Mouse (Mus musculus): ENCODE measurements around the gene Spcs3. TPM values are rescaled to one million over a fixed set of nuclear protein-coding genes. Genes with fewer than 3 reads are reported as not detected.
"Not testable (repeated sequence)": the region's sequence is repeated elsewhere in the genome, so short reads cannot be mapped to it uniquely, and the experiment has no call there.

Spcs3 gene
- polyA plus RNA-seq, 1 experiment from 2014 or later, result 87.7 TPM

DNA sequence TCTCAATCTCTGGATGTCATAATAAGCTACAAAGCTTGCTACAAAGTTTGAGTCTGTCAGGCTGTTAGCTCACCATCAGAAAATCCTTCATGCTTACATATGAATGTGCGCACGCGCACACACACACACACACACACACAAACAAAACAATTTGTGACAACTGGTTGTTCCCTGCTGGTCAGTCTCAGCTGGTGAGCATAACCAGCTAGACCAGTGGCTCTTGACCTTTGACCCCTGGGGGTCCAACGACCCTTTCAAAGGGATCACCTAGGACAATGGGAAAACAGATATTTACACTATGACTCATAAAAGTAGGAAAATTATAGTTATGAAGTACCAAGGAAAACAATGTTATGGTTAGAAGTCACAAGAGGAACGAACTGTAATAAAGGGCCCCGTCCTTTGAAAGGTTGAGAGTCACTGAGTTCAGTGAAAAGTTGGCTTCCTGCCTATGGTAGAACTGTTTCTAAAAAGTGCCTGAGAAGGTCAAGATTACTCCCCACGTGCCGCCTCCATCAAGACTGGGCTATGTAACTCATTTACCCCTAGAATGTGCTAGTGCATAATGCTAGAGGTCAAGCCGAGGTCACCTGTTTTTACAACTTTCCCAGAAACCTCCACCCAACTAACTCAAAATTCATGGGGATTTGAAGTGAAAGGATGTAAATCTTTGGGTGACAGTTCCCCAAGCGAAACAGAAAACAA, 10.9 kb downstream of the Spcs3 start:
- no peak for ATAC-seq (ENCODE audit: insufficient number of reproducible peaks, low FRiP score, low TSS enrichment, low read depth)
- no peak overlapping the region for H3K27ac ChIP-seq (replicated peaks; ENCODE audit: low read depth, low read length)
- DNase-seq (ENCODE audit: low spot score), result no peak
- no peaks in the 10 kb centered on the region for H3K9me3 ChIP-seq (ENCODE audit: control insufficient read depth, low read length)
- no peak overlapping the region for H3K4me2 ChIP-seq (ENCODE audit: low read depth, severe bottlenecking)
- H3K27me3 ChIP-seq (ENCODE audit: control insufficient read depth, insufficient read depth, low read length), result no peaks in the 10 kb centered on the region
- WGBS, result 74% methylated on average over 10 of the region's 10 CpGs
- H3K36me3 ChIP-seq (ENCODE audit: control insufficient read depth, insufficient read depth, low read length), result no peaks in the 10 kb centered on the region; the same call in 1 of the 2 replicates
- no peak overlapping the region for H3K4me3 ChIP-seq (ENCODE audit: low read depth, low read length)
- H3K9ac ChIP-seq (ENCODE audit: low read length), result no peak overlapping the region
- H3K4me1 ChIP-seq (ENCODE audit: control insufficient read depth, insufficient read depth, low read length), result no peaks in the 10 kb centered on the region

DNA sequence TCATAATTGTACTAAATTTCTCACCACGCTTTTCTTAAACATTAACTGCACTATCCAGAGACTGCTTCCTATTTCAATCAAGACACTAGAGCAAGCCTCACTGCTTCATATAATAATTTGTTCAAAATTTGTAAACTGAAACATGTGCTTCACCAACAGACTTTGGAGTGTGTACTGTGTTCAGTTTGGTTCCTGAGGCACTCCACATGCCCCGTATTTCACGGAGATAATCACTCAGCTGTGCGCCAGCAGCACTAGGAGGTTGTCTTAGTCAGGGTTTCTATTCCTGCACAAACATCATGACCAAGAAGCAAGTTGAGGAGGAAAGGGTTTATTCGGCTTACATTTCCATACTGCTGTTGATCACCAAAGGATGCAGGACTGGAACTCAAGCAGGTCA, 17.6 kb downstream of the Spcs3 start:
- not testable (repeated sequence) for H3K9ac ChIP-seq (ENCODE audit: low read length); ATAC-seq (ENCODE audit: insufficient number of reproducible peaks, low FRiP score, low TSS enrichment, low read depth); H3K4me2 ChIP-seq (ENCODE audit: low read depth, severe bottlenecking); H3K4me1 ChIP-seq (ENCODE audit: control insufficient read depth, insufficient read depth, low read length); H3K27me3 ChIP-seq (ENCODE audit: control insufficient read depth, insufficient read depth, low read length); H3K36me3 ChIP-seq (ENCODE audit: control insufficient read depth, insufficient read depth, low read length); DNase-seq (ENCODE audit: low spot score); H3K4me3 ChIP-seq (ENCODE audit: low read depth, low read length); H3K9me3 ChIP-seq (ENCODE audit: control insufficient read depth, low read length); H3K27ac ChIP-seq (replicated peaks; ENCODE audit: low read depth, low read length)
- 88% methylated on average over 5 of the region's 5 CpGs for WGBS

DNA sequence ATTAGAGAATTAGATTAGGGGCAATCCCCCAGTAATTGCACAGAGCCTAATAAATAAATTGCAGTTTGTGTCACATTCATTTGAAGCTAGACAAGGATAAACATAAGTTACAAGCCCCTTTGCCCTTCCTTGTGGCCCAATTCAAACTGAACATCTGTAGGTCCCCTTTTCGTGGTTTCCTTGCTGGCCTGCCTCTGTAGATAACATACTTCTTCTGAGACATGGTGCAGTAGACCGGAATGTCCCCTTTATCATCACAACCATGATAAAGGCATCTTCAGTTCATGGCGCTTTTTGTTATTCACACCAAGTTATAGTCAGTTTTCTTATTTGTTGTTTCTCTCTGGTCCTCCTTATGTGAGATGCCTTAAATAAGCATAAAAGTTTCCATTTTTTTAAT, 18.0 kb downstream of the Spcs3 start:
- Histone ChIP-seq H3K4me1 (ENCODE audit: control insufficient read depth, insufficient read depth, low read length) (no peaks in the 10 kb centered on the region), H3K4me2 (ENCODE audit: low read depth, severe bottlenecking) (no peak overlapping the region), H3K36me3 (ENCODE audit: control insufficient read depth, insufficient read depth, low read length) (no peaks in the 10 kb centered on the region; the same call in 1 of the 2 replicates), H3K27me3 (ENCODE audit: control insufficient read depth, insufficient read depth, low read length) (no peaks in the 10 kb centered on the region), H3K9me3 (ENCODE audit: control insufficient read depth, low read length) (no peaks in the 10 kb centered on the region), H3K27ac (replicated peaks; ENCODE audit: low read depth, low read length) (no peak overlapping the region), H3K4me3 (ENCODE audit: low read depth, low read length) (no peak overlapping the region), H3K9ac (ENCODE audit: low read length) (no peak overlapping the region)
- no peak for DNase-seq (ENCODE audit: low spot score)
- no peak for ATAC-seq (ENCODE audit: insufficient number of reproducible peaks, low FRiP score, low TSS enrichment, low read depth)
- WGBS, result 84% methylated on average over 3 of the region's 3 CpGs

DNA sequence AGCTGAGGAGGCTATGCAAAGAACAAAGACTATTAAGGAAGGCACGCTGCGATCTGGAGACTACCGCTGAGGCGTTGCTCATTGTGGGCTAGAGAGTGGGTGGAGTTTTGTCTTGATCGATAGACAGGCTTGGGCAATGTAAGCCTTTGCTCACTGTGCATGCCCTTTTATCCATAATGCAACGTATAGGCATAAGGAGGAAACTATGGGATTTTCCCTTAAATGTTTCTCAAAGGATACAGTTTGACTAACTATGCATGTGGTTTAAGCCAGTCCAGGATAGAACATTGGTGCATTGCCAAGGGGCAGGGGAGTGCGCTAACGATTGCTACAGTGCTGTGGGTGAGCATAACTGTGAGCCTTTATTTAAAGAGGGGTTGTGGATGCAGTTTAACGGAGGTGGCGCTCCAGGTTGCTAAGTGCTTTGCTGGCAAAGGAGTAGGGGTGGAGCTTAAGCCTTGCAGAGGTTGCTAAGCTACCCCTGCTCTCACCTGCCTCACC, 20.5 kb downstream of the Spcs3 start:
- DNase-seq (ENCODE audit: low spot score) (peak; percentile 37), ATAC-seq (ENCODE audit: insufficient number of reproducible peaks, low FRiP score, low TSS enrichment, low read depth) (peak; percentile 57; the same call in 1 of the 2 replicates)
- H3K9me3 ChIP-seq (ENCODE audit: control insufficient read depth, low read length), result no peaks in the 10 kb centered on the region
- H3K4me2 ChIP-seq (ENCODE audit: low read depth, severe bottlenecking), result peak overlapping the region; percentile 40
- 0 out of 2 replicates have a peak overlapping the region, but pooled peaks have one; percentile 12 for H3K4me3 ChIP-seq (ENCODE audit: low read depth, low read length)
- no peaks in the 10 kb centered on the region for H3K4me1 ChIP-seq (ENCODE audit: control insufficient read depth, insufficient read depth, low read length)
- no peaks in the 10 kb centered on the region for H3K27me3 ChIP-seq (ENCODE audit: control insufficient read depth, insufficient read depth, low read length)
- no peak overlapping the region for H3K9ac ChIP-seq (ENCODE audit: low read length)
- H3K36me3 ChIP-seq (ENCODE audit: control insufficient read depth, insufficient read depth, low read length), result no peaks in the 10 kb centered on the region
- no peak overlapping the region for H3K27ac ChIP-seq (replicated peaks; ENCODE audit: low read depth, low read length)
- 5% methylated on average over 10 of the region's 10 CpGs for WGBS

DNA sequence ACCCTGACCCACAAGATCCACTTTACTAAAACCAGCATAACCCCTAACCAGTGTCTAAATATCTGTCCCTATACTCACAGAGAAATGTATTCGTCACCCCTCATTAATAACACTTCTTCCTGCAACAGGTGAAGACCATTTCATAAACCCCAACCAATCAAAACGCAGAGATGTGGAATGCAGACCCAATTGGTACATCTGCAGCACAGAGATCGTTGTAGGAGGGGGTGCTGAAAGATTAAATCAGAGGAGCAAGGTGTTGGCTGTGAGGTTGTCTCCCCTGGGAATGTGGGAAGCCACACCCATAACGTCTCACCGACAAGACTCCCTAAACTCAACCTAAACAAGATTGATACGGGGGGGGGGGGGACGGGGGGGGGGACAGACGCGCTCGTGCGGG, 21.0 kb downstream of the Spcs3 start:
- H3K4me2 ChIP-seq (ENCODE audit: low read depth, severe bottlenecking), result peak overlapping the region; percentile 33; the same call in 1 of the 2 replicates
- H3K27me3 ChIP-seq (ENCODE audit: control insufficient read depth, insufficient read depth, low read length), result no peaks in the 10 kb centered on the region
- 0 out of 2 replicates have a peak, but pooled peaks have one; percentile 13 for ATAC-seq (ENCODE audit: insufficient number of reproducible peaks, low FRiP score, low TSS enrichment, low read depth)
- no peaks in the 10 kb centered on the region for H3K9me3 ChIP-seq (ENCODE audit: control insufficient read depth, low read length)
- H3K9ac ChIP-seq (ENCODE audit: low read length), result no peak overlapping the region
- H3K4me3 ChIP-seq (ENCODE audit: low read depth, low read length), result 0 out of 2 replicates have a peak overlapping the region, but pooled peaks have one; percentile 12
- H3K4me1 ChIP-seq (ENCODE audit: control insufficient read depth, insufficient read depth, low read length), result no peaks in the 10 kb centered on the region
- DNase-seq (ENCODE audit: low spot score), result no peak
- no peak overlapping the region for H3K27ac ChIP-seq (replicated peaks; ENCODE audit: low read depth, low read length)
- 6% methylated on average over 10 of the region's 11 CpGs for WGBS
- H3K36me3 ChIP-seq (ENCODE audit: control insufficient read depth, insufficient read depth, low read length), result no peaks in the 10 kb centered on the region

DNA sequence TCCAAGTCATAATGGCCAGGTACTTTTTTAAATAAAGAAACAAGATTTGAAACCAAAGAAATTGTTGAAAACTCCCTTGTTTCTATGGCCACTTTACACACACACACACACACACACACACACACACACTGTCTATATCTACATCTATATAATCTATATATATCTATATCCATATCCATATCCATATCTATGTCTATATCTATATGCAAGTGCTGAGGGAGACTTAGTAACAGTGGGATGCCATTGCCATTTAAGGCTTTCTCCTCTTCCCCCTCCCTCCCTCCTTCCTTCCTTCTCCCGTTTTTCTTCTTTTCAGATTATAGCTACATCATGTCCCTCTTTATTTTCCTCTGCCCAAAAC, 21.7 kb downstream of the Spcs3 start:
- DNase-seq (ENCODE audit: low spot score) (no peak), ATAC-seq (ENCODE audit: insufficient number of reproducible peaks, low FRiP score, low TSS enrichment, low read depth) (no peak)
- H3K36me3 ChIP-seq (ENCODE audit: control insufficient read depth, insufficient read depth, low read length), result no peaks in the 10 kb centered on the region
- no peak overlapping the region for H3K4me2 ChIP-seq (ENCODE audit: low read depth, severe bottlenecking)
- no peaks in the 10 kb centered on the region for H3K27me3 ChIP-seq (ENCODE audit: control insufficient read depth, insufficient read depth, low read length)
- 19% methylated on average over 1 of the region's 1 CpGs for WGBS
- no peak overlapping the region for H3K27ac ChIP-seq (replicated peaks; ENCODE audit: low read depth, low read length)
- no peak overlapping the region for H3K4me3 ChIP-seq (ENCODE audit: low read depth, low read length)
- H3K9me3 ChIP-seq (ENCODE audit: control insufficient read depth, low read length), result no peaks in the 10 kb centered on the region
- H3K4me1 ChIP-seq (ENCODE audit: control insufficient read depth, insufficient read depth, low read length), result no peaks in the 10 kb centered on the region
- no peak overlapping the region for H3K9ac ChIP-seq (ENCODE audit: low read length)

DNA sequence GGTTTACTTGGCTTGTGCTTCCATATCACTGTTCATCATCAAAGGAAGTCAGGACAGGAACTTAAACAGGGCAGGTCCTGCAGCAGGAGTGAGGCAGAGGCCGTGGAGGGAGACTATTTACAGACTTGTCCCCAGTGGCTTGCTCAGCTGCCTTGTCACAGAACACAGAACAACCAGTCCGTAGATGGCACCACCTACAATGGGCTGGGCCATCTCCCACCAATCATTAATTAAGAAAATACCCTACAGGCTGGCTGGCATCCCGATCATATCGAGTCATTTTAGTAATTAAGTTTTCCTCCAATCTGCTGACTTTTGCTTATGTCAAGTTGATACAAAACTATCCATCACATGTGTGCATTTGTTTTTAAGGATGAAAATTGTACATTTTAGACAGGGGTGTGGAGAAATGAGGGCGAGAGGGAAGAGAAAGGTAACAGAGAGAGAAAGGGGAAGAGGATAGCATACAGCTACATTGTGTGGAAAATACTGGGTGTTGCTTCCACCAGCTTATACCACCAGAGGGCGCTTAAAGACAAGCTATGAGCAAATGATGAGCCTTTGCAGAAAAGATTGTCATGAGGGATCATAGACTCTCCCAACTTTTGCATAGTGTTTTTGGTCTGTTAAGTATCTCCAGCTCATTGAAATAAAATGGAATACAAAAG, 22.2 kb downstream of the Spcs3 start:
- no peaks in the 10 kb centered on the region for H3K27me3 ChIP-seq (ENCODE audit: control insufficient read depth, insufficient read depth, low read length)
- DNase-seq (ENCODE audit: low spot score), result peak; percentile 80
- no peak overlapping the region for H3K4me3 ChIP-seq (ENCODE audit: low read depth, low read length)
- H3K36me3 ChIP-seq (ENCODE audit: control insufficient read depth, insufficient read depth, low read length), result no peaks in the 10 kb centered on the region
- no peak overlapping the region for H3K9ac ChIP-seq (ENCODE audit: low read length)
- H3K27ac ChIP-seq (replicated peaks; ENCODE audit: low read depth, low read length), result no peak overlapping the region
- WGBS, result 31% methylated on average over 6 of the region's 6 CpGs
- no peak overlapping the region for H3K4me2 ChIP-seq (ENCODE audit: low read depth, severe bottlenecking)
- ATAC-seq (ENCODE audit: insufficient number of reproducible peaks, low FRiP score, low TSS enrichment, low read depth), result peak; percentile 38; the same call in 1 of the 2 replicates
- H3K9me3 ChIP-seq (ENCODE audit: control insufficient read depth, low read length), result no peaks in the 10 kb centered on the region
- H3K4me1 ChIP-seq (ENCODE audit: control insufficient read depth, insufficient read depth, low read length), result no peaks in the 10 kb centered on the region

DNA sequence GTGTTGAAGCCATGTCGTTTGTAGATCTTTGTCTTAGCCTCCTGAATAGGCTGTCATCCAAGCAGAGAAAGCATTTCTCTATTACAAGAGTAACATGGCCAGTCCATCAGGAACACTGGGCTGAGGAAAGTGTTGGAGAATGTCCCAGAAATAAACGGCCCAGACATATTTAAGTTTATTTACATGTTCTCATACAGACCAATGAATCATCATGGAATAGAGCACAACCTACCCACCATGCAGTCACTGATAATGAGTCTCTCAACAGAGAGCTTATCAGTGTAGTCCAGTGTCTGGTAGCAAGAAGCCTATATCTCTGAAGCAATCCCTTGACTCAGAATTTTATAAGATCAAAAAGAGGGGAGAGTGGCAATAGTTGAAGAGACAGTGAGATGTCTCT, 24.7 kb downstream of the Spcs3 start:
- no peak overlapping the region for H3K27ac ChIP-seq (replicated peaks; ENCODE audit: low read depth, low read length)
- H3K36me3 ChIP-seq (ENCODE audit: control insufficient read depth, insufficient read depth, low read length), result no peaks in the 10 kb centered on the region
- no peaks in the 10 kb centered on the region for H3K4me1 ChIP-seq (ENCODE audit: control insufficient read depth, insufficient read depth, low read length)
- no peak overlapping the region for H3K4me3 ChIP-seq (ENCODE audit: low read depth, low read length)
- H3K27me3 ChIP-seq (ENCODE audit: control insufficient read depth, insufficient read depth, low read length), result no peaks in the 10 kb centered on the region
- no peak overlapping the region for H3K9ac ChIP-seq (ENCODE audit: low read length)
- no peaks in the 10 kb centered on the region for H3K9me3 ChIP-seq (ENCODE audit: control insufficient read depth, low read length)
- WGBS, result 76% methylated on average over 2 of the region's 2 CpGs
- no peak for DNase-seq (ENCODE audit: low spot score)
- H3K4me2 ChIP-seq (ENCODE audit: low read depth, severe bottlenecking), result no peak overlapping the region
- ATAC-seq (ENCODE audit: insufficient number of reproducible peaks, low FRiP score, low TSS enrichment, low read depth), result no peak

All from limb, embryonic 11.5 days (tissue).